Mouse (Mus musculus): ENCODE measurements around the gene Fchsd2.

Fchsd2 gene

GRCm38 (mm10) chr7:101092618-101093017 lies at the start of gene Fchsd2:
Gene Fchsd2 (plus strand): TSS chr7:101092863.
- no peak for DNase-seq (ENCODE audit: low spot score)

DNA sequence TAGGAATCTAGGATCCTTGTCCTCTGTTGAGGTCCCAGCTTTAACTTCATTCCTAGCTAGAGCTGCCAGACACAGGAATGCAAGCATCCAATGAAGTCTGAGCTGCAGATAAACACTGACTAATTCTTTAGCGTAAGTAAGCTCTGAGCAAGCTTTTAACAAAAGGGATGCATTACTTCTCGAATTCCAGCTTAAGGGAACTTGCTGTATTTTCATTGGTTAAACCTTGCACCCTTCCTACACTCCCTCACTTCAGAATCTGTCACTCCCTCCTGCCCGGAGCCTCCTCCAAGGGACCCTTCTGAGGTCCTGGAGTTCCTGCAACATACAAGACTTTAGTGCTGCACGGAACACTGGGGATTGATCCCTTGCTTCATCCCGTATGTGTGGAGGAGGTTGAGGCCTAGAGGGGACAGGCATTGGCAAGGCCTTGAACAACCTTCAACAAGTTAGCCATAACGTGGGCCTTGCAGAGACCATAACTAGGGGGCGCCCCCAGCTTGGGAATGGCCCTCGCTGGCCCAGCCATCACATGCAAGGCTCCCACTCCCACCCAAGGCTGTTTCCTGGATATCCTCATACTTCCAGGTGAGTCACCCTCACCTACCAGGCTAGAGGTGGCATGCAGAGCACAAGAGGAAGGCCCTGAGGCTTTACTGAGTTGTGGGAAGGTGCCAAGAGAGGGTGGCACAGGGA lies 48.7 kb upstream of the Fchsd2 start:
- no peak for DNase-seq (ENCODE audit: low spot score)

DNA sequence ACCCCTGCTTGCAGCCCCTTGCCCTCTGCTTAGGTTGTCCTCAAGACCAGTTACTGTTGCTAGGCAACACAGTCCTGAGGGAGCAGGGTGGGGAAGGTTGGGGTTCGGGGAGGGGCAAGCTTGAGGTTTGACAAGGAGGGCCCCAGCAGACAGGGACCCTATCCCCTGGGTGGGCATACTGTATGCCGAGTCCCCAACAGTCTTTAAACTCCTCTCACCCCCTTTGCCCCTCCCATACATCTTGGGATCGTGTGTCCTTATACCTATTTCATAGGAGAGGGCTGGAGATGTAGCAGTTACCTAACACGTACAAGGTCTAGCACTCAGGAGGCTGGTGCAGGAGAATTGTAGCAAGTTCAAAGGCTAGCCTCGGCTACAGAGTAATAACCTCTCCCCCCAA lies 44.4 kb upstream of the Fchsd2 start:
- DNase-seq (ENCODE audit: low spot score) = no peak

- DNase-seq (ENCODE audit: low spot score) = no peak
These were observed 43.2 kb upstream of the Fchsd2 start for GRCm38 (mm10) chr7:101049326-101050087.

DNA sequence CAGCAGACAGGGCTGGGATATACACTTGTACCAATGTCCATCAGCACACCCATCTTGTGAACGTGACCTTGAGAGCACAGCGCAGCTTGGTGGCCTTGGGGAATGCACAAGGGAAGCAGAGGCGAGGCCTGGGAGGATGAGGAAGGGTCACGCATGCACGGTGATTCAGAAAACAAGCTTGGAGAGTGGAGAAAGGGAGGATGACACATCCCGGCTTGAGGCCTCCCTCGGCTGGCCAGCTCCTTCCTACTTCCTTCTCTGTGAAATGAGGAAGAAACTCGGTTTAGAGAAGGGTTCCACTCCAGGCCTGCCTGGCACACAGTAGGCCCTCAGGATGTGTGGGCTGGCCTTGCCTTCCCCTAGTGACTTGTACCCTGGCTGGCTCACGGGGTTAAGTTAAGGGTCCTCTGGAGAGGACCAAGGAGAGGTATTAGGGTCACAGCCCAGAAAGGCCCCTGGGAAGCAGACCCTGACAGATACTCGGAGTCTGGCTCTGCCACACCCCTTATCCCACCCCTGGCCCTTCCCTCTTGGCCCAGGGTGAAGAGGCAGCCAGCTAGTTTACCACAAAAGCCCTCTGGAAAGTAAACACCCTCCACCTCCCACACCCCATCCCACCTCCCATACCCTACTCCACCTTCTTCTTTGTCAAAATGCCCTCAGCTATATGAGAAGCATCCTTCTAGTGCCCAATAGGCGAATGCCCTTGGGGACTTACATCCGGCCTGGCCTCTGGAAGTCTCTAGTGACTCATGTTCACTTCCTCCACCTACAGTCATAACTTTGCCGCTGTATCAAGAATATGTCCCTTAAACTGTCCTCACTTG lies 41.7 kb upstream of the Fchsd2 start:
- no peak for DNase-seq (ENCODE audit: low spot score)

GRCm38 (mm10) chr7:101051551-101052221 lies 41.0 kb upstream of the Fchsd2 start:
- peak; percentile 24 for DNase-seq (ENCODE audit: low spot score)

GRCm38 (mm10) chr7:101053136-101053535 lies 39.5 kb upstream of the Fchsd2 start:
- no peak for DNase-seq (ENCODE audit: low spot score)

- DNase-seq (ENCODE audit: low spot score) = no peak
These were observed 35.4 kb upstream of the Fchsd2 start for GRCm38 (mm10) chr7:101057309-101057708.

DNA sequence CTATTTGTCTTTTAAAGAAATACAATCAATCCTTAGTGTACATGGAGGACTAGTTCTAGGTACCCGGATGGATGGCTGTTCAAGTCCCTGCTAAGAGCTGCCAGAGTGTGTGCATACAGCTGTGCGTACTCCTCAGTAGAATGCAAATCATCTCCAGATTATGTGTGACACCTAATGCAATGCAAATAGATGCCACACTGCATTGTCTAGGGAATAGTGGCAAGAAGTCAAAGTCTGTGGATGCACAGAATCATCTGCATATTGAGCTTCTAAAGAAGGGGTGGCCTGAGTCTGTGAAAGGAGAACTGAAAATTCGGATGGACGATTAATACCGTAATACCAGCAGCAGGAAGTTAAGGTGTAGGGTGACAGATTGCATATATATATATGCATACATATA lies 33.5 kb upstream of the Fchsd2 start:
- no peak for DNase-seq (ENCODE audit: low spot score)

GRCm38 (mm10) chr7:101060476-101060875 lies 32.2 kb upstream of the Fchsd2 start:
- no peak for DNase-seq (ENCODE audit: low spot score)

GRCm38 (mm10) chr7:101061381-101061780 lies 31.3 kb upstream of the Fchsd2 start:
- peak; percentile 54 for DNase-seq (ENCODE audit: low spot score)

GRCm38 (mm10) chr7:101062246-101062645 lies 30.4 kb upstream of the Fchsd2 start:
- no peak for DNase-seq (ENCODE audit: low spot score)

DNA sequence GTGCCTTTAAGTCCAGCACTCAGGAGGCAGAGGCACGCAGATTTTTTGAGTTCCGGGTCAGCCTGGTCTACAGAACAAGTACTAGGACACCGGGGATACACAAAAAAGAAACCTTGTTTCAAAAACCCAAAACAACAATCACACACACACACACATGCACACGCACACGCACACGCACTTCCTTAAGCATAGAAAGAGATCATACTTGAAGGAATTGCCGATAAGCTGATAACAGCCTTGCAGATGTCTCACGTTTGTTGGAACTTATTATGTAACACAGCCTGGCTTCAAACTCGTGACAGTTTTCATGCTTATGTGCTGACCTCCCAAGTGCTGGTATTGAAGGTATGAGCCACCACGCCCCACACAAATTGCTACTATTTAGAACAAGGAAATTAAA lies 29.1 kb upstream of the Fchsd2 start:
- DNase-seq (ENCODE audit: low spot score) = no peak

DNA sequence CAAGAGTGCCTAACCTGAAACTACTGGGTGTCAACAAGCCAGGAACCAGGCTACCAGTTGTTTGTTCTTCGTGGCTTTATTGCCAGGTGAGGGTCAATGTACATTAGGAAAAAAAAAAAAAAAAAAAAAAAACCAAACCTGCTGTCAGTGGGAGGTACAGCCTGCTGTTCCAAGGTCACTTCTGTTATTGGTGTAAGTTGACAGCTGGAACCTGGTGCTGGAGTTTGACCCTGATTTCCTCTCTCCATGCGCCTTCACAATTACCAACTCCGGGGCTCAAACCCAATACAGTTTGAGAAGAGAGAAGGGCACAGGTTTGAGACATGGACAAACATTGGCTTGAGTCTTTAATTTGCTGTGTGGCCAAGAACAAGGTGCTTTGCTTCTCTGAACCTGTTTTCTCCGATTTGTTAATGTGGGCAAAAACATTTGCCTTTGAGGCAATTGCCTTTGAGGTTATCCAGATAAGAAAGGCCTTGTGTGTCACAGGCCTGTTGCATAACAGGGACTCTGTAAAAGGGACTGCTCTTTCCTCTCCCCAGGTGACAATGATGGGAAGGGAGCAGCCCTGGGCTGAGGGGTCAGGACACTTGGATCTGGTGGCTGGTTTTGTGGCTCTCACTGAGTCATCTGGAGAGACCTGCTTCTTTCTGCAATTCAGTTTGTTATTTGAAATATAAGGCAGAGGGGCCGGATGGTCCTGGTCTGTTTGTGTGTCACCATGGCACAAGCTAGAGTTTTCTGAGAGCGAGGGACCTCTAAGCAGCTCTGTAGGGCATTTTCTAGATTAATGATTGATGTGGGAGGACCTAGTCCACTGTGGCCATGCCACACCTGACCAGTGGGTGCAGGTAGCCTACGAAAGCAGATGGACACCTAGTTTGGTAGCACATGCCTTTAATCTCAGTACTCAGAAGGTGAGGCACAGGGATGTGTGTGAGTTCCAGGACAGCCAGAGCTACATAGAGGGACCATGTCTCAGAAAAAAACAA lies 27.7 kb upstream of the Fchsd2 start:
- no peak for DNase-seq (ENCODE audit: low spot score)

DNA sequence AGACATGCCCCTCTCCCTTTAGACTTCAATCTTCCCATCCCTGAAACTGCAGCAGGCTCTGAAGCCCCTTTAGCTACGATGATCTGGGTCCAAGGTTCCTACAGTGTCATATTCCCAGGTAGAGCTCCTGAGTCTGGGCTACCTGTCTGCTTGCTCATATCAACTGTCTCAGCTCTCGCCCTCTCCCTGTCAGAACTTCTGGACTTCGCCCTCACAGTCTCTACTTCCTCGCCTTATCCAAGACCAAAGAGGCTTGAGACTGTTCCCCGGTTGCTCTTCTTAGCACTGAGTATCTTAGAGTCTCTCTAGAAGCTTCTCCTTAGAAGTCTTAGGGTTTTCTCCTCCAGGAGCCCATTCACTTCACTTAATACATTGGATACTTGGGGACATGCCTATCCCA lies 26.7 kb upstream of the Fchsd2 start:
- DNase-seq (ENCODE audit: low spot score) = no peak

GRCm38 (mm10) chr7:101066650-101067346 lies 25.9 kb upstream of the Fchsd2 start:
- DNase-seq (ENCODE audit: low spot score) = no peak

GRCm38 (mm10) chr7:101067521-101067920 lies 25.1 kb upstream of the Fchsd2 start:
- DNase-seq (ENCODE audit: low spot score) = no peak

DNA sequence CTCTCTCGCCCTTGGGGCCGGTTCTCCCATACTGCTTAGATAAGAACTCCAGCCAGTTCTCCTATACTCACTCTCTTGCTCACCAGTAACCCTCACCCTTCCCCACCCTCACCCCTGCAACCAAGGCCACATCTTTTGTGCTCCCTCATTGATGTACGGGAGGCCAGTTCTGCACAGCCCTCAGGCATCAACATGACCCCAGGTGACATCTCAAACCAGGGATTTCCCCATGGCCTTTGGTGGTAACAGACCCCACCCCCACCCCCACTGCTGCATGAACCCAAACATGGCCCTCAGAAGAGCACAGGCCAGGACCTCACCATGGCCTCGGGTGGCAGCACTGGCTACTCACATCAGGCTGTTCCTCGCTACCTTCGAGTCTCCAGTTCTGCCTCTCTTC lies 23.4 kb upstream of the Fchsd2 start:
- no peak for DNase-seq (ENCODE audit: low spot score)

GRCm38 (mm10) chr7:101070406-101070805 lies 22.3 kb upstream of the Fchsd2 start:
- no peak for DNase-seq (ENCODE audit: low spot score)

- no peak for DNase-seq (ENCODE audit: low spot score)
These were observed 21.6 kb upstream of the Fchsd2 start for GRCm38 (mm10) chr7:101071020-101071419.

All from spleen, adult 12 weeks (tissue).